Mouse (Mus musculus): ENCODE results near the gene Cbfa2t2. TPM values are rescaled to one million over a fixed set of nuclear protein-coding genes. Genes with fewer than 3 reads are reported as not detected.

Cbfa2t2 gene
- 3.8 and 4.3 TPM in 2 replicates for polyA plus RNA-seq (2012; rRNA removed)

GRCm38 (mm10) chr2:154436458-154437190 lies at the start of gene Cbfa2t2:
Gene Cbfa2t2, plus strand, starts transcription at chr2:154436481.

GRCm38 (mm10) chr2:154407643-154408445 lies 28.4 kb upstream of the Cbfa2t2 start, which contains the start of gene Snta1:
Gene Snta1, minus strand, starts transcription at chr2:154408099.

GRCm38 (mm10) chr2:154546711-154547110 lies 110.4 kb downstream of the Cbfa2t2 start, which contains the start of gene 1700003F12Rik:
Gene 1700003F12Rik, plus strand, starts transcription at chr2:154547085.

GRCm38 (mm10) chr2:154551476-154551875 lies 115.2 kb downstream of the Cbfa2t2 start, which contains the start of gene Actl10:
Gene Actl10, plus strand, starts transcription at chr2:154551776.

DNA sequence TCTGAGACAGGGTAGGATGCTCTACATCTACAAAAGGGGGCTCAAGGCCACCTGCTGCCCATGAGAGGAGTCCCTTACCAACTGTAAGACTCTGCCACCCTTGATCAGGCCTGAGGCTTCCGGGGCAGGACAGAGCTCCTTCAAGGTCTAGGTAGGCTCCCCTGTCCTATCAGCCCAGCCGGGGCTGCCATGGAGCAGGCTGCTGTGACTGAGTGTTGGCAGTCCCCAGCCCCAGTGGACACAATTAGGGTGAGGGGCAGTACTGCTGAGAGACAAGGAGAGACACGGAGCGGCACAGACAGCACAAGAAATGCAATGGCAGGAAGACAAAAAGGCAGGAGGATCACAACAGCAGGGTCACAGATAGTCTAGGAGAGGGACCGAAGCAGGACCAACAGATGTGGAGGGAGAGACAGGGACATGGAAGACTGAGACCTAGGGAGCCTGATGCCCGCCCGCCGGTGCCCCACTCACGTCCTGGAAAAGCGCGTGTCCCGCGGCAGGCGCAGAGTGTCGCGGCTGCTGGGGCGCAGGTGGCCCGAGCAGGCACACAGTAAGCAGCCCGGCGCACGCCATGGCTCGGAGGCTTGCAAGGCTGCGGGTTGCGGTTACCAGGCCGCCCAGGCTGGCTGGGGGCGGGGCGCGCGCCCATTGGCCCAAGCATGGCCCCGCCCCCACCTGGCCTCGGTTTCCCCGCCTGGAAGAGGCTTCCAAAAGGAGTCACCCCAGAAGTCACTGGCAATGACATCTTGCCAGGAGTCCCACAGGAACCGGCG lies 122.2 kb downstream of the Cbfa2t2 start, which contains the start of gene Necab3:
Gene Necab3, minus strand, starts transcription at position 627 of the 776 bp plus-strand sequence.

GRCm38 (mm10) chr2:154569836-154570286 lies 133.6 kb downstream of the Cbfa2t2 start, which contains the start of gene E2f1:
Gene E2f1, minus strand, starts transcription at chr2:154569892.

Other genes with a start within 250 kb of the Cbfa2t2 start
- gene Bpifb1, start 245.7 kb upstream of the Cbfa2t2 start, polyA plus RNA-seq (2012; rRNA removed), result 0.22 and 0.23 TPM in 2 replicates
- not detected in 2 replicates for gene Bpifb5, start 212.7 kb upstream of the Cbfa2t2 start, polyA plus RNA-seq (2012; rRNA removed)
- not detected in 2 replicates for gene Bpifb9a, start 178.6 kb upstream of the Cbfa2t2 start, polyA plus RNA-seq (2012; rRNA removed)
- gene Bpifb9b, start 129.3 kb upstream of the Cbfa2t2 start, polyA plus RNA-seq (2012; rRNA removed), result not detected in 2 replicates
- 7.7 and 12.4 TPM in 2 replicates for gene Cdk5rap1, start 63.5 kb upstream of the Cbfa2t2 start, polyA plus RNA-seq (2012; rRNA removed)
- 1.5 TPM in 2 replicates for gene Snta1, start 28.4 kb upstream of the Cbfa2t2 start, polyA plus RNA-seq (2012; rRNA removed)
- 0.90 and 1.3 TPM in 2 replicates for gene 1700003F12Rik, start 110.6 kb downstream of the Cbfa2t2 start, polyA plus RNA-seq (2012; rRNA removed)
- not detected in 2 replicates for gene Actl10, start 115.3 kb downstream of the Cbfa2t2 start, polyA plus RNA-seq (2012; rRNA removed)
- 0.60 and 1.1 TPM in 2 replicates for gene Necab3, start 122.4 kb downstream of the Cbfa2t2 start, polyA plus RNA-seq (2012; rRNA removed)
- gene E2f1, start 133.4 kb downstream of the Cbfa2t2 start, polyA plus RNA-seq (2012; rRNA removed), result 24.1 and 24.4 TPM in 2 replicates
- 16.6 and 18.4 TPM in 2 replicates for gene Pxmp4, start 167.2 kb downstream of the Cbfa2t2 start, polyA plus RNA-seq (2012; rRNA removed)
- 3.3 and 3.6 TPM in 2 replicates for gene Zfp341, start 176.8 kb downstream of the Cbfa2t2 start, polyA plus RNA-seq (2012; rRNA removed)
- gene 4930519P11Rik, start 177.0 kb downstream of the Cbfa2t2 start, polyA plus RNA-seq (2012; rRNA removed), result 0.18 and 0.36 TPM in 2 replicates
- gene Chmp4b, start 215.2 kb downstream of the Cbfa2t2 start, polyA plus RNA-seq (2012; rRNA removed), result 82.8 and 96.6 TPM in 2 replicates

Measured in liver, embryonic 14 days (tissue).